Mouse (Mus musculus) heart, postnatal 4 days (tissue): ENCODE data around the gene Snx6. TPM values are rescaled to one million over a fixed set of nuclear protein-coding genes. Genes with fewer than 3 reads are reported as not detected.

Source experiments
- DNase-seq: peaks from one replicate; pipeline ENCODE4 v3.0.0; 2021
- total RNA-seq, 2 experiments: library from RNA; stranded (reverse); gene quantifications; 2 replicates each; pipeline ENCODE4 v1.2.3; 2021

The Snx6 gene
- total RNA-seq, 2 experiments from 2014 or later = 56.4 TPM

- no peak for DNase-seq
These were observed 97.7 kb downstream of the Snx6 start for GRCm38 (mm10) chr12:54697791-54698250.

GRCm38 (mm10) chr12:54697003-54697597 is 98.4 kb downstream of the Snx6 start:
- peak; percentile 26 for DNase-seq

Other genes with a start within 250 kb of the Snx6 start
- gene Sptssa, start 139.1 kb downstream of the Snx6 start, total RNA-seq = 10 to 100 TPM; 50.3 to 52.9 TPM
- gene Eapp, start 99.8 kb downstream of the Snx6 start, total RNA-seq = 10 to 100 TPM; 26.8 to 27.4 TPM
- 100 to 1,000 TPM; 509 to 516 TPM for gene Cfl2, start 67.2 kb upstream of the Snx6 start, total RNA-seq
- not detected for gene Gm20403, start 190.8 kb upstream of the Snx6 start, total RNA-seq
- 10 to 100 TPM; 15.0 to 16.5 TPM for gene Baz1a, start 218.6 kb upstream of the Snx6 start, total RNA-seq